In genomic region chr12:14880458-14880857, GRCm38 (mm10) we compare ENCODE assay signal across 17 mouse cellular contexts.
"Had no signal": no experiment of that assay in that cellular context is flagged by ENCODE, and none has a peak within 500 bp of the region (broad histone marks: within the 10 kb centered on the region; RNA-seq: fewer than 3 reads in every experiment).

No protein-coding gene starts in this region.

- H3K27ac ChIP-seq: neural tube, embryonic 12.5 days; neural tube, embryonic 13.5 days; neural tube, embryonic 15.5 days; stomach, embryonic 15.5 days; stomach, postnatal 0 days had no signal

- H3K36me3 ChIP-seq: neural tube, embryonic 12.5 days; neural tube, embryonic 13.5 days; neural tube, embryonic 15.5 days; stomach, embryonic 15.5 days had no signal

- H3K27me3 ChIP-seq: neural tube, embryonic 12.5 days; neural tube, embryonic 13.5 days; neural tube, embryonic 15.5 days; stomach, embryonic 15.5 days had no signal

- H3K4me1 ChIP-seq: neural tube, embryonic 12.5 days; neural tube, embryonic 13.5 days; neural tube, embryonic 15.5 days; stomach, embryonic 15.5 days had no signal

- H3K4me3 ChIP-seq: neural tube, embryonic 12.5 days; neural tube, embryonic 13.5 days; neural tube, embryonic 15.5 days; stomach, embryonic 15.5 days had no signal

- H3K4me2 ChIP-seq: neural tube, embryonic 12.5 days; neural tube, embryonic 13.5 days; neural tube, embryonic 15.5 days; stomach, embryonic 15.5 days had no signal

- H3K9me3 ChIP-seq: neural tube, embryonic 12.5 days; neural tube, embryonic 13.5 days; neural tube, embryonic 15.5 days; stomach, embryonic 15.5 days had no signal

- H3K9ac ChIP-seq: neural tube, embryonic 12.5 days; neural tube, embryonic 13.5 days; neural tube, embryonic 15.5 days; stomach, embryonic 15.5 days had no signal

- DNase-seq: retina, postnatal 1 day; right cerebral cortex, adult 18-20 months; right cerebral cortex, postnatal 14 days; right cerebral cortex, postnatal 25 days; right cerebral cortex, postnatal 4 days; spleen, adult 18-20 months; thymus, adult 18-20 months; thymus, adult 2 months; thymus, postnatal 14 days; thymus, postnatal 25 days; thymus, postnatal 36 days; thymus, postnatal 4 days had no signal
